Mouse (Mus musculus) cerebellum, adult 9-10 months (tissue): ENCODE measurements at regions not wholly inside any gene's neighbourhood (a gene's known extent, or its start where the extent isn't known, plus 50 kb on each side); places are given as distances from the start of the nearest gene placed in this dataset.
"Not testable (repeated sequence)": the region's sequence is repeated elsewhere in the genome, so short reads cannot be mapped to it uniquely, and the experiment has no call there.

Experiments used
- DNase-seq: peaks from one replicate; pipeline ENCODE4 v3.0.0; 2022

- no peak for DNase-seq
Measured at GRCm38 (mm10) chr1:47646681-47647080, 754.0 kb upstream of the Slc39a10 start.

- DNase-seq, result no peak
Measured at GRCm38 (mm10) chr1:47606597-47606996, 713.9 kb upstream of the Slc39a10 start.

- DNase-seq, result no peak
Measured at GRCm38 (mm10) chr1:47603989-47604360, 711.3 kb upstream of the Slc39a10 start.

DNA sequence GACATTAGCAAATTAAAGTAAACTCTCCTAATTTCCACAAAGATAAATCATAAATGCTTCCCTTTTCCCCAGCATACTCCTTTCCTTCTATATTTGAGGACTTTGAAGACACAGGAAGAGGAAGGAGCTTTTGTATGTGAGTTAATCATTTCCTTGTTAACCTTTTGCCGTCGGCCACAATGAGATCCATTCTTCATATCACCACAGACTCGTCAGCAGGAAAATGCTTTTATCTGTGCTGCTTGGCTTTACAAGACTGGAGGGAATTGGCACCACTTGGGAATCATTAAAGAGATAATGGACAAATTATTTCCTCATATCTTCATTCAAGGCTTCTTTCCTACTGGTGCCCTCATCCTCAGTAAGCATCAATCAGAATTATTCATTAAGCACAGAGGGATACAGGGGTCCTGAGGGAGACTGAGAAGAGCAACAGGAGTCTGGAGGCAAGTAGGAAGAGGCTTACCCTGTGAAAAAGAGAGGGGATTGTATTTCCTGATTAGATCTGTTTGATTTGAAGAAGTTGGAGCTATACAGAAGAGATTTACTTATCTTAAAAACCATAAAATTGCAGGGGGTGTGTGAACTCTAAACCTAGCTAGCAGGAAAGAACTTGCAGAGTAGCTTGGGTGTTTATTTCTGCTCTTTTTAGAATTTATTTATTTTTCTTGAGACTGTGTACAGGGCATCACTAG, 710.8 kb upstream of the Slc39a10 start:
- DNase-seq, result no peak

- DNase-seq, result not testable (repeated sequence)
Measured at GRCm38 (mm10) chr1:47593641-47594040, 701.0 kb upstream of the Slc39a10 start.

GRCm38 (mm10) chr1:47545606-47546005, 653.0 kb upstream of the Slc39a10 start:
- peak; percentile 6 for DNase-seq

- no peak for DNase-seq
Measured at GRCm38 (mm10) chr1:47511426-47511825, 618.8 kb upstream of the Slc39a10 start.

GRCm38 (mm10) chr1:47507801-47508200, 615.1 kb upstream of the Slc39a10 start:
- DNase-seq, result no peak

DNA sequence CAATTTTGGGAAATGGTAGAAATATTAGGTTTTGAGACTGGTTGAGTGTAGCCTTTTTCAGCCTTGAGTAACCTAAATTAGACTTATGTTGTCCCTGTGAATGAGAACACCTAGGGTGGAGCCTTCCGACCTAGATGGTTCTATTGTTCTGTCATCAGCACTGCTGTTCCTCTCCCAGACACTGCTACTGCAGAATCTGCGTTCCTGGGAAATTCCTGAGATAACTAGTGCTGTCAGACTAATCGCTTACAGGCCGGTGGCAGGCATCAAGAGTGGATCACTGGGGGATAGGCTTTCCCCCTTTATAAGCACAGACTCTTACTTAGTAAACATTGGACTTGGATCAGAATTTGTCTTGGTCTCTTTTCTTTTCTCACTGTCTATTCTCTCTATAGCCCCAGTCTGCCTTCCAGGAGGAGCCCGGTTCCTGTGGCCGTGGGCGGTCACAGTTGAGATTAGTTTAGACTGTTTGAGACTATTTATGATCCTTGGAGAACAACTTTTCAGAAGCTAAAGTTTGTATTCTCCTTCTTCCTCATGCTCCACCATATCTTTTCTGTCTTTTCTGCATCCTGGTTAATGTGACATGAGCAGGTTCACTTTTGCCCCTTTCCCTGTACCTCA, 596.0 kb upstream of the Slc39a10 start:
- no peak for DNase-seq

DNA sequence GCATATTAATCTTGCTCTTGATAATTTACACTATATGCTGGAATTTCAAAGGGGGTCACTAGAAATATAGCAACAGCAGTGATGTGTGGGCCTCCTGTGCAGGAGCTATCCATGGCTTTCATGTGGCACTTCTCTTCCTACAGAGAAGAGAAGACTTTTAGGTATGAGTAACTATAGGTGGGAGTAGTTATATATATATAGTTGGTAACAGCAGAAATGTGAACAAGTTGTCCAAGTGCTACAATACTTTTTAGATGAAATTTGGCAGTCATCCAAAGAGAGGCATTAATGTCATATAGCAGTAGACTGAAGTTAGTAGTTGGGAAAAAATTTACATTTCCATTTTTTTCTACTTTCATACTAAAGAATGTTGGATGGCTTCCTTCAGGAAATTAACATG, 593.4 kb upstream of the Slc39a10 start:
- DNase-seq, result no peak

DNA sequence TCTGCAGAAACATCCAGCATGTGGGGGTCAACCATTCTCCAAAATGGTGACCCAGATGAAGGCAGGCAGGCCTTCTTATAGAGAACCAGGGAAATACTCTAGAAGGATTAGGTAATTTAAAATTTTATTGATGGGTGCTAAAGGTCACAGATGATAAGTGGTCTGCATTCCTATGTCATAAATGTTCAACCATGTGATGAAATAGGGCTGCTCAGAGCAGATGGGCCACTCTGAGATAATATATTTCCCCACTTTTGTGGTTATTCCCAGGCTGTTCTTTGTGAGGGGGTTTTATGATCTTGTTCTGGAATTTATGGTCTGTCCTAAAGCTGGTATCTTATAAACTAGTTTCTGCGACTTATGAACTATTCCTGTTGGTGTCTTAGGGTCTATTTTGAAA, 586.4 kb upstream of the Slc39a10 start:
- no peak for DNase-seq

GRCm38 (mm10) chr1:47466573-47467253, 574.1 kb upstream of the Slc39a10 start:
- DNase-seq, result no peak

- no peak for DNase-seq
Measured at GRCm38 (mm10) chr1:47448737-47449489, 556.3 kb upstream of the Slc39a10 start.

- no peak for DNase-seq
Measured at GRCm38 (mm10) chr1:47448070-47448469, 555.4 kb upstream of the Slc39a10 start.

DNA sequence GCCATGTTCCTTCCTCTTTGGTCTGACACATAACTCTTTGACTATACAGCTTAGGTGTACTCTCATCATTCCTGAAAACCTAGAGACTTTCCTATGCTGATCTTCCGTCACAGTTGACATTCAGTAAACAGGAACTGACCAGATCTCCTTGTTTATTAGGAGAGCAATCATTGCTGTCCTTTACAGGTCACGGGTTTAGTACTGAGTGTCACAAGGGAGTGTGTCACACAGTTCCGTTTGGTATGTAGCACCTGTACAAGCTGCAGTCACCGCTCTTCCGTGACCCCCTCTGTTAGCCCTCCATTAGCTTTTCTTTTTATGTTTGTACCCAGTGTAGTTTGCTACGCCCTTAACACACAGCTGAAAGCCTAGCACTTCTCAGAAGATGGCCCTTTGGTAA, 553.4 kb upstream of the Slc39a10 start:
- DNase-seq, result no peak

- DNase-seq, result no peak
Measured at GRCm38 (mm10) chr1:47432829-47433228, 540.2 kb upstream of the Slc39a10 start.

- DNase-seq, result no peak
Measured at GRCm38 (mm10) chr1:47405164-47405563, 512.5 kb upstream of the Slc39a10 start.

- DNase-seq, result no peak
Measured at GRCm38 (mm10) chr1:47386579-47386978, 493.9 kb upstream of the Slc39a10 start.

DNA sequence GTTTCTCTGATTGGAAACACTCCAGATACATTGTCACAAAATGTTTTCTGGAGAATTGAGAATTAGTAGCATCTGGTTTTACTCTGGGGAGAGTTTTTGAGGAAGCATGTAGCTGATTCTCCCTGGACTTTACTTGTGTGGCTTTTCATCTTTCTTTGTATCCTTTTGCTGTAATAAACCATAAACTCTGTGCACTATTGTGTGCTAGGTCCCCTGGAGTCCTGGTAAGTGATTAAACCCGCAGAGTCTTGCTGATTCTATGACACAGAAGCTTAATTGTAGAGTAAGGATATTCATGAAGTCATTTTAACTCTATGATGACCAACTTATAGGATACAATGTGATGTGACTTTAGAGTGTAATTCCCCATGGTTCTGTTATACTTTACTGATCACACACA, 486.1 kb upstream of the Slc39a10 start:
- DNase-seq, result no peak

GRCm38 (mm10) chr1:47339718-47340439, 447.2 kb upstream of the Slc39a10 start:
- DNase-seq, result no peak

- no peak for DNase-seq
Measured at GRCm38 (mm10) chr1:47310572-47311075, 418.0 kb upstream of the Slc39a10 start.

DNA sequence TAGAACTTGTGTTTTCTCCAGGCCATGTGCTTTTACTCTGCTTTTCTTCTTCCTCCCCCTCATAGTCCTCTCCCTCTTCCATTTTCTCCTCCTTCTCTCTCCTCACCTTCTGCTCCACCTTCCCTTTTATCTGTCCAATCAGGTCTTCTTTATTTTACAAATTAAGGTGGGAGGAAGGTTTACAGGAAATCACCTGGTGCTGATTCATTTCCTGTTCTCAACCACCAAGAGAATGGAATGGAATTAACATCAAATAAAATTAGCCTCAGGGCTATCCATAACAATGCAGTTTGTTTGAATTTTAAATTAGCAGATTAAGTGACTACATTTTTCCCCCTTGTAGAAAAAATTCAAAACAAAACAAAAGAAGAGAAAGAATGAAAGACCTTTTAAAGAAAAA, 414.3 kb upstream of the Slc39a10 start:
- DNase-seq, result no peak

DNA sequence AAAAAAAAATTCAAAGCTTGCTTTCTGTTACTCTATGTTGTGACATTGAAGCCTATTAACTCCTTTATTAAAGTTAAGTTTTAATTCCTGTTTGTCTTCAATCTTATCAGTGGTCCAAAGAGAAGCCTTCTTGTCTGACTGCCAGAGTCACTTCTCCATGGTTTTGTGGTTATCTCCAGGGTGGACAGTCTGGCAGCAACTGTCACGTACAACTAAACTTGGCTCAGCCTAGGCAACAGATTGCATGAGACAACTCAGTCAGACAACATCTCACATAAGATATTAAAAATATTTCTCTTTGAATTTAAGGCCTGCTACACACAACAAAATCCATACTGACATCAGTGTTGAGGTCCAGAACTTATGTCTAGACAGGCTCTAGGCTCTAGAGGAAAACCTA, 406.7 kb upstream of the Slc39a10 start:
- peak; percentile 37 for DNase-seq
